Mouse (Mus musculus): ENCODE data around the gene Usp29. TPM values are rescaled to one million over a fixed set of nuclear protein-coding genes. Genes with fewer than 3 reads are reported as not detected.

The Usp29 gene
- 30.8 and 41.5 TPM in 2 replicates for polyA plus RNA-seq (2014; fragmentation: Nextera tagmentation; extraction: Ambion mirVana)

DNA sequence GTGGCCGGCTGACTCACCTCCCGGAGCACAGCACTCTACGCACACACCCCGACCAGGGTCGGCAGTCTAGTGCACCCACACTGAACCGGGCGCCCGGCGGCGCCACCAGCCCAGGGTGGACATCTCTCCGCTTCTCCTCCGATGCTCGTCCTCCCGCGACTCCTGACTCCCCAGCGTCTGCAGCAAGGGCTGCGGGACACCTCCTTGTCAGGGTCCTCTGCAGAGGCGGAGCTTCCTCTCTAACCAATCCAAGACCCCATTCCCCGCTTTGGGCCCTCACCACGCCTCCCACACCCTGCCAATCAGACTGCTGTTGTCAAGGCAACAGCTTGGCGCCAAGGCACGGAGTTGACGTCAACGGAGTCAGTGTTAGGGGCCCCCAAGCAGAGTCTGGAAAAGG is at the start of gene Usp29, which contains the start of gene Peg3:
Usp29 (plus strand) TSS at position 338 of the 400 bp plus-strand sequence.
Peg3 (minus strand) TSS at position 191 of the 400 bp plus-strand sequence.
- no peaks in the 10 kb centered on the region for H3K27me3 ChIP-seq (ENCODE audit: control insufficient read depth, insufficient read depth, low read length)
- 0 out of 2 replicates have a peak, but pooled peaks cover 3% of the 10 kb centered on the region for H3K36me3 ChIP-seq (ENCODE audit: control insufficient read depth, insufficient read depth, low read length)
- peak within 1 kb of the TSS; percentile 69 for H3K9ac ChIP-seq (replicated peaks; ENCODE audit: low read depth, low read length)
- WGBS, result 56% methylated on average over 24 of the region's 24 CpGs
- H3K4me2 ChIP-seq (ENCODE audit: low read depth, low read length), result peak within 1 kb of the TSS; percentile 44
- H3K4me1 ChIP-seq (ENCODE audit: control insufficient read depth, insufficient read depth, low read length), result no peaks in the 10 kb centered on the region
- peaks cover 7% of the 10 kb centered on the region for H3K9me3 ChIP-seq (ENCODE audit: control insufficient read depth, low read length)
- peak within 1 kb of the TSS; percentile 95 for H3K27ac ChIP-seq (ENCODE audit: low read depth, low read length)
- H3K4me3 ChIP-seq (ENCODE audit: low read depth, low read length), result peak within 1 kb of the TSS; percentile 55
- peak; percentile 60 for ATAC-seq (ENCODE audit: low read depth)

DNA sequence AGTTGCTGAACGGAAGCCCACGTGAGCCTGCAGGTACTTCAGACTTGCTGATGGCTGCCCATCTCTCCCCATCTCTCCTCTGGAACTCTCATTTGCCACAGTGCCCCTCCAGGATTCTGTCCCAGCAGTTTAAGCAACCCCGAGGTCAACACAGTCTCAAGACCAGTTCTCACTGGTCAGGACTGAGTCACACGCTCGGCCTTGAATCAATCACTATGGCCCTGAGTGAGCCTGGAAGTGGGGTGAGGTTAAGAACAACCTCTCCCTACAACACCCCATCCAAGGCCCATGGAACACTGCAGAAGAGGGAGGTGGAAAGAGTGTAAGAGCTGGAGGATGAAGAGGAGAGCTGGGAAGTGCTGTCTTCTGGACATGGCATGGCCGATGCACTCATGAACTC is 44.9 kb upstream of the Usp29 start:
- 91% methylated on average over 6 of the region's 6 CpGs for WGBS
- no peak overlapping the region for H3K9ac ChIP-seq (replicated peaks; ENCODE audit: low read depth, low read length)
- no peaks in the 10 kb centered on the region for H3K4me1 ChIP-seq (ENCODE audit: control insufficient read depth, insufficient read depth, low read length)
- no peak overlapping the region for H3K4me3 ChIP-seq (ENCODE audit: low read depth, low read length)
- no peaks in the 10 kb centered on the region for H3K27me3 ChIP-seq (ENCODE audit: control insufficient read depth, insufficient read depth, low read length)
- no peak overlapping the region for H3K4me2 ChIP-seq (ENCODE audit: low read depth, low read length)
- H3K9me3 ChIP-seq (ENCODE audit: control insufficient read depth, low read length), result no peaks in the 10 kb centered on the region
- ATAC-seq (ENCODE audit: low read depth), result no peak
- no peaks in the 10 kb centered on the region for H3K36me3 ChIP-seq (ENCODE audit: control insufficient read depth, insufficient read depth, low read length)
- H3K27ac ChIP-seq (ENCODE audit: low read depth, low read length), result no peak overlapping the region

DNA sequence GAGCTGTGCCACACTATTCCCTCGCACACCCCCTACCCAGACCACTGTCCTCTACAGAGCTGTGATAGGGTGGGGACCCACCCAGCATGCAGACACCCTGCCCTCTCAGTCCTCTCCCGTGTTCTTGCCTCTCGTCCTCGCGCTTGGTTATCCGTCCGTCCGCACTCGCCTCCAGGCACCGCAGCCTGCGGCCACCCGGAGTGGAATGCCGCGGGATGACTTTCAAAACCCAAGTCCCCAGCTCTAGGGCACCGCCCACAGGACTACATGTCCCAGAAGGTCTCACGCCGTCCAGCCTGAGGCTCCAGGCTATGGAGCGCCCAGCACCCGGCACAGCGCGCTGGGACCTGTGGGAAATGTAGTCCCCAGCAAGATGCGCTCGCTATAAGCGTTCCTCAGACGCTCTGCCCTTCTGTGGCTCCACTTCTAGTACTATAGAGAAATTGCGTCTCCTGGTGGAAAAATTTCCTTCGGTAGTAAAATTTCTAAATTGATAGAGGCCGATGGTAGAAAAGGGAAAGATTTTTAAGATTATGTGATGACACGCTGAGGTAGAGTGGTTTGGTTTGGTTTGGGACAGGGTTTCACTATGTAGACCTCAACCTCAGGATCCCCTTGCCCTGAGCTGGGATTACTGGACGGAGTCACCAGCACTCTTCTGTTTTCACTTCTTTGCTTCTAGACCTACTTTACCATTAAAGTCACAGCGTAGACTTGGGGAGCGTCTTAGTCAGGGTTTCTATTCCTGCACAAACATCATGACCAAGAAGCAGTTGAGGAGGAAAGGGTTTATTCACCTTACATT is 33.9 kb upstream of the Usp29 start, which contains the start of gene Zim1:
Zim1 (minus strand) TSS at position 210 of the 805 bp plus-strand sequence.
- no peaks in the 10 kb centered on the region for H3K36me3 ChIP-seq (ENCODE audit: control insufficient read depth, insufficient read depth, low read length)
- 12% methylated on average over 32 of the region's 32 CpGs for WGBS
- 0 out of 2 replicates have a peak within 1 kb of the TSS, but pooled peaks have one; percentile 26 for H3K9ac ChIP-seq (replicated peaks; ENCODE audit: low read depth, low read length)
- peak within 1 kb of the TSS; percentile 36 for H3K4me3 ChIP-seq (ENCODE audit: low read depth, low read length)
- H3K4me1 ChIP-seq (ENCODE audit: control insufficient read depth, insufficient read depth, low read length), result no peaks in the 10 kb centered on the region
- H3K27me3 ChIP-seq (ENCODE audit: control insufficient read depth, insufficient read depth, low read length), result no peaks in the 10 kb centered on the region
- H3K9me3 ChIP-seq (ENCODE audit: control insufficient read depth, low read length), result no peaks in the 10 kb centered on the region
- H3K27ac ChIP-seq (ENCODE audit: low read depth, low read length), result no peak within 1 kb of the TSS
- peak within 1 kb of the TSS; percentile 58 for H3K4me2 ChIP-seq (ENCODE audit: low read depth, low read length)
- ATAC-seq (ENCODE audit: low read depth), result peak; percentile 100

DNA sequence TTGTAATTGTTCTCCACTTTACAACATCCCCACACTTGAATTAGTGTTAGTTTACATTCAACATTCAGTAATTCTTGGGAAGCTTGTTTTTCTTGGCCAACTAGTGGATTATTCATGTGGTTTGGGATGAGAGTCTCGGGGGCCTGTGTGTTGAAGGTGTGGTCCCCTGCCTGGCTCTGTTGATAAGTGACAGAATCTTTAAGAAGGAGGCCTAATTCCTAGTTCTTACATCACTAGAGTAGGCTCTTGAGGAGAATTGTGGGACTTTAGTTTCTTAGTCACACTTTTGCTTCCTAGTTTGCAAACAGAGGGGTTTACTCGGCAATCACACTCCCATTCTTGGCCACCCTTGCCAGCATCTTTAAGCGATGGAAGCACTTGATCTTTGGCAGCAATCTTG is 31.1 kb upstream of the Usp29 start:
- Histone ChIP-seq H3K4me1 (ENCODE audit: control insufficient read depth, insufficient read depth, low read length) (no peaks in the 10 kb centered on the region), H3K4me2 (ENCODE audit: low read depth, low read length) (no peak overlapping the region), H3K36me3 (ENCODE audit: control insufficient read depth, insufficient read depth, low read length) (no peaks in the 10 kb centered on the region), H3K9me3 (ENCODE audit: control insufficient read depth, low read length) (no peaks in the 10 kb centered on the region), H3K4me3 (ENCODE audit: low read depth, low read length) (no peak overlapping the region), H3K9ac (replicated peaks; ENCODE audit: low read depth, low read length) (no peak overlapping the region), H3K27ac (ENCODE audit: low read depth, low read length) (no peak overlapping the region), H3K27me3 (ENCODE audit: control insufficient read depth, insufficient read depth, low read length) (no peaks in the 10 kb centered on the region)
- WGBS, result 78% methylated on average over 3 of the region's 3 CpGs
- no peak for ATAC-seq (ENCODE audit: low read depth)

DNA sequence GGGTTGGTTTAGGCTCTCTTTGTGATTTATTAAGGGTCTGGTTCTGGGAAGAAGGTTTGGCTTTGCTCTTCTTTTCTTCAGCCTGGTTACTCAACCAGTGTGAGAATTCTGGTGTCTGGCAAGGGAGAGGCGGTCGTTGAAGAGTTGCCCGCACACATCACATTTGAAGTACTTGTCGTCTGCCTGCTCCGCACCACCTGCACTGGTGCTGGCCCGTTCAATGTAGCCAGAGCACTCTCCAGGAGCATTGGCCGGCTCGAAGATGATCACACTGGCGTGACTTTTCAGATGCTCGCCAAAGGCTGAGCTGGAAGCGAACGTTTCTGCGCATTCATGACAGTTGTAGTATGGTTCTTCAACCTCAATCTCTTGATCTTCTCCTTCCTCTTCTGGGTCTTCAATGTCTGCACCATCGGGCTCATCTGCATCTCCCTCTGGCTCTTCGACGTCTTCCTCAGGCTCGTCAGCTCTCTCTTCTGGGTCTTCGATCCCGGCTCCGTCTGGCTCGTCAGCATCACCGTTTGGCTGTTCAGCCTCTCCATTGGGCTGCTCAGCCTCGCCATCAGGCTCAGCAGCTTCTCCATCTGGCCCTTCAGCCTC is 22.9 kb upstream of the Usp29 start:
- Histone ChIP-seq H3K9me3 (ENCODE audit: control insufficient read depth, low read length) (no peaks in the 10 kb centered on the region), H3K4me3 (ENCODE audit: low read depth, low read length) (no peak overlapping the region), H3K27ac (ENCODE audit: low read depth, low read length) (no peak overlapping the region), H3K9ac (replicated peaks; ENCODE audit: low read depth, low read length) (no peak overlapping the region), H3K4me1 (ENCODE audit: control insufficient read depth, insufficient read depth, low read length) (no peaks in the 10 kb centered on the region), H3K27me3 (ENCODE audit: control insufficient read depth, insufficient read depth, low read length) (no peaks in the 10 kb centered on the region), H3K36me3 (ENCODE audit: control insufficient read depth, insufficient read depth, low read length) (peaks cover 21% of the 10 kb centered on the region), H3K4me2 (ENCODE audit: low read depth, low read length) (no peak overlapping the region)
- ATAC-seq (ENCODE audit: low read depth), result no peak
- WGBS, result 96% methylated on average over 23 of the region's 23 CpGs

DNA sequence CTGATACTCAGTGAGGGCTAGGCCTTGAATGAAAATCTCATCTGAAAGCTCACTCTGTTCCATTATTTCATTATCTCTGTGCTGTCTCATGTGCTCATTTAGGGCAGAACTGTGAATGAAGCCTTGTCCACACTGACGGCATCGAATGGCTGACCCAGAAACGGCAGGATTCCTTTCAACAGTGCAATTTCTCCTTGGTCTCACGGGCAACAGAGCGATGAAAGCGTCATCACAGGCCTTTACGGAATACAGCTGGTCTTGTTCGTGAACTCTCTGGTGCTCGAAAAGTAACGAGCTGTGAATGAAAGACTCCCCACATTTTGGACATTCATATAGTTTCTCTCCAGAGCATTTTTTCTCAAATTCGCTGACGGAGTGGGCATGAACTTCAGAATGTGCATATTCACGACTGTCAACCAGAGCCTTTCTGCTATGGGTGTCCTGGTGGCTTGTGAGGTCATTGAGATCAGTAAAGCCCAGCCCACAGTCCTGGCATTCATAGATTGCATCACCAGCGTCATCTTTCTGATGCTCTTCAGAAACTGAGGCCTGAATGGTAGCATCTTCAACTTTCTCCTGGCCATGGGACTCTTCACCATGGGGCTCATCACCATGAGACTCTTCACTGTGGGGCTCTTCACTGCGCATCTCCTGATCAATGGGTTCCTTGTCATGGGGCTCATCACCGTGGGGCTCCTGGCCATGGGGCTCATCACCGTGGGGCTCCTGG is 21.8 kb upstream of the Usp29 start:
- no peak overlapping the region for H3K27ac ChIP-seq (ENCODE audit: low read depth, low read length)
- no peaks in the 10 kb centered on the region for H3K27me3 ChIP-seq (ENCODE audit: control insufficient read depth, insufficient read depth, low read length)
- H3K9ac ChIP-seq (replicated peaks; ENCODE audit: low read depth, low read length), result no peak overlapping the region
- 90% methylated on average over 17 of the region's 17 CpGs for WGBS
- no peak for ATAC-seq (ENCODE audit: low read depth)
- H3K4me3 ChIP-seq (ENCODE audit: low read depth, low read length), result no peak overlapping the region
- no peak overlapping the region for H3K4me2 ChIP-seq (ENCODE audit: low read depth, low read length)
- peaks cover 24% of the 10 kb centered on the region for H3K36me3 ChIP-seq (ENCODE audit: control insufficient read depth, insufficient read depth, low read length)
- H3K9me3 ChIP-seq (ENCODE audit: control insufficient read depth, low read length), result no peaks in the 10 kb centered on the region
- H3K4me1 ChIP-seq (ENCODE audit: control insufficient read depth, insufficient read depth, low read length), result no peaks in the 10 kb centered on the region

DNA sequence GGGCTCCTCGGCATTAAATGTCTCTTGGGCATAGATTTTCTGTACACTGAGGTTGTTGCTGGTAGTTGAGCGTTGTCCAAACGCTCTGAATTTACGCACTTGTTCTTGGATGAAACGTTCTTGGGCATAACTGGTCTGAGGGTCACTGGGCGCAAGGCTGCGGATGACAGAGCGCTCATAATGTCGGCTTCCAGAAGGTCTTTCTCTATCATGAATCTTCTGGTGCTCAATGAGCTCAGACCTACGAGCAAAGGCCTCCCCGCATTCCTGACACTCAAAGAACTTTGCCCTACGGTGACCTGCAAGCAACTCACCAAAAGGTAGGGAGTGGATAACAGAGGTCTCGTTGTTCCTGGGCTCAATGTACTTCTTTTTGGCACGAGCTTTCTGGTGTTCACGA is 21.0 kb upstream of the Usp29 start:
- no peak overlapping the region for H3K9ac ChIP-seq (replicated peaks; ENCODE audit: low read depth, low read length)
- no peak overlapping the region for H3K4me3 ChIP-seq (ENCODE audit: low read depth, low read length)
- H3K4me1 ChIP-seq (ENCODE audit: control insufficient read depth, insufficient read depth, low read length), result no peaks in the 10 kb centered on the region
- 96% methylated on average over 15 of the region's 15 CpGs for WGBS
- ATAC-seq (ENCODE audit: low read depth), result no peak
- no peaks in the 10 kb centered on the region for H3K27me3 ChIP-seq (ENCODE audit: control insufficient read depth, insufficient read depth, low read length)
- no peak overlapping the region for H3K27ac ChIP-seq (ENCODE audit: low read depth, low read length)
- H3K4me2 ChIP-seq (ENCODE audit: low read depth, low read length), result no peak overlapping the region
- H3K36me3 ChIP-seq (ENCODE audit: control insufficient read depth, insufficient read depth, low read length), result peaks cover 24% of the 10 kb centered on the region
- no peaks in the 10 kb centered on the region for H3K9me3 ChIP-seq (ENCODE audit: control insufficient read depth, low read length)

DNA sequence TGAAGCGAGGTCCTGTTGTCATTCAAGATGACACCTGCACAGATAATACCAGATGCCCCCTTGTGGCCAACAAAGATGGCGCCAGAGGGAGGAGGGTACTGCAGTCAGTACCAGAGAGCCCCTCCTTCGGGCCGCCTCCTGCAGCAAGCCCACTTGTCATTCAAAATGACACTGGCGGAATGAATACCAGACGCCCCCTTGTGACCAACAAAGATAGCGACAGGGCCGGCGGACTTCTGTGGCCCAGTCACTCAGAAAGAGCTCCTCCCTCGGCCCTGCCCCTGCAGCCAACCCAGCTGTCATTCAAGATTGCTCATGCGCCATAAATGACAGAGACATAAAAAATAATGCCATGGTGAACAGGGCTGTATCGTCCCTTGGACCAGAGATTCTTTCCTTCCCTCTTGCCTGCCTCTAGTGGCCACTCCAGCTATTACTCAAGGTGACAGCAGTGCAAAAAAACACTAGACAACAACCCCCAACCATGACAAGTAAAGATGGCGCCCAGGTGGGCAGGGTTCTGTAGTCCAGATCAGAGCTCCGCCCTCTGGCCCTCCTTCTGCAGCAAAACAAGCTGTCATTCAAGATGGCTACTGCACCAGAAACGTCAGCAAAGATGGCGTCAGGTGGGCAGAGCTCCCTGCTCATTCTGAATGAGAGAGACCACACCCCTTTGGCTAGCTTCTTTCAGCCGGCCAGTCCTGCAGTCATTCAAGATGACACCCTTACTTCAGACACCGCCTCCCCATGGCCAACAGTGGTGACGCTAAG is 2.8 kb upstream of the Usp29 start:
- H3K4me1 ChIP-seq (ENCODE audit: control insufficient read depth, insufficient read depth, low read length), result no peaks in the 10 kb centered on the region
- ATAC-seq (ENCODE audit: low read depth), result peak; percentile 70
- no peak overlapping the region for H3K9ac ChIP-seq (replicated peaks; ENCODE audit: low read depth, low read length)
- peak overlapping the region; percentile 55 for H3K4me3 ChIP-seq (ENCODE audit: low read depth, low read length)
- H3K9me3 ChIP-seq (ENCODE audit: control insufficient read depth, low read length), result peaks cover 7% of the 10 kb centered on the region
- H3K27me3 ChIP-seq (ENCODE audit: control insufficient read depth, insufficient read depth, low read length), result no peaks in the 10 kb centered on the region
- H3K36me3 ChIP-seq (ENCODE audit: control insufficient read depth, insufficient read depth, low read length), result peaks cover 9% of the 10 kb centered on the region; the same call in 1 of the 2 replicates
- H3K4me2 ChIP-seq (ENCODE audit: low read depth, low read length), result peak overlapping the region; percentile 21
- WGBS, result 46% methylated on average over 19 of the region's 19 CpGs
- H3K27ac ChIP-seq (ENCODE audit: low read depth, low read length), result peak overlapping the region; percentile 86
